Mouse (Mus musculus) adrenal gland, adult 8-10 months (tissue): ENCODE data around the gene Rnase9. TPM values are rescaled to one million over a fixed set of nuclear protein-coding genes. Genes with fewer than 3 reads are reported as not detected.
A peak's percentile ranks its signal among the peaks of the same experiment; 100 is the strongest.

ENCODE experiments used
- DNase-seq: peaks from one replicate; pipeline ENCODE4 v3.0.0; 2022
- total RNA-seq, 4 experiments: library from RNA; stranded (reverse); gene quantifications; 2 replicates each; pipeline ENCODE4 v1.2.4; 2022

Gene Rnase9
- not detected for total RNA-seq

- no peak for DNase-seq
Observed at GRCm38 (mm10) chr14:51041769-51042168, at the start of gene Rnase9. TSS of gene Rnase9 (minus strand) at chr14:51041869.

DNA sequence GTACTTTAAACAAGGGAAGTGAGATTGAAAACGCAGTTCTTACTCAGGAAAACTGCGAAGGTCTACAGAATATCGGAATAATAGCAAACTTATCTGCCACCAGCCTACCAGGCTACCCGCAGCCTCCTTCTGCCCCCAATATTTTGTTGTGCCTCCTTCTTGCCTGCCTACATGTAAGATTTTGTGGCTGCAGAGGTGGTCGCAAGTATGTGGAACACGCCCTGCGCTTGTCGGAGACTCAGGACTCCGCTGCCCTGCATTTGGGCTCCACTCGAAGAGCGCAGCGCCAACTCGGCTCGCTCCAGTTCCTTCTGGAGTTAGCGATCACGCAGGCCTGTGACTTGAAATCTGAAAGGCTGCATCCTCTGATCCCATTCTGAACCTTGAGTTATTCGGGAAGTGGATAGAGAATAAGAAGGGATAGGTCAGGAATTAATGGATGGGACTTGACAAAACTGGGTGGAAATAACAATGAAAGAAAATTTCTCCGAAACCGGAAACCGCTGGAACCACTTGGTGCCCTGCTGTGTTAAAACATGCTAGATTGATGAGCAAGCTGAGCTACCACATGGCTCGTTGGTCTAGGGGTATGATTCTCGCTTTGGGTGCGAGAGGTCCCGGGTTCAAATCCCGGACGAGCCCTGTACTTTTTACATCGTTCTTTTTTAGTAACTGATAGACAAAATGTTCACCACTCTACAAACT, 48.6 kb upstream of the Rnase9 start:
- DNase-seq = peak; percentile 74

GRCm38 (mm10) chr14:51089674-51090076, 48.0 kb upstream of the Rnase9 start:
- DNase-seq = no peak

- peak; percentile 97 for DNase-seq
Observed at GRCm38 (mm10) chr14:51088970-51089673, 47.5 kb upstream of the Rnase9 start.

DNA sequence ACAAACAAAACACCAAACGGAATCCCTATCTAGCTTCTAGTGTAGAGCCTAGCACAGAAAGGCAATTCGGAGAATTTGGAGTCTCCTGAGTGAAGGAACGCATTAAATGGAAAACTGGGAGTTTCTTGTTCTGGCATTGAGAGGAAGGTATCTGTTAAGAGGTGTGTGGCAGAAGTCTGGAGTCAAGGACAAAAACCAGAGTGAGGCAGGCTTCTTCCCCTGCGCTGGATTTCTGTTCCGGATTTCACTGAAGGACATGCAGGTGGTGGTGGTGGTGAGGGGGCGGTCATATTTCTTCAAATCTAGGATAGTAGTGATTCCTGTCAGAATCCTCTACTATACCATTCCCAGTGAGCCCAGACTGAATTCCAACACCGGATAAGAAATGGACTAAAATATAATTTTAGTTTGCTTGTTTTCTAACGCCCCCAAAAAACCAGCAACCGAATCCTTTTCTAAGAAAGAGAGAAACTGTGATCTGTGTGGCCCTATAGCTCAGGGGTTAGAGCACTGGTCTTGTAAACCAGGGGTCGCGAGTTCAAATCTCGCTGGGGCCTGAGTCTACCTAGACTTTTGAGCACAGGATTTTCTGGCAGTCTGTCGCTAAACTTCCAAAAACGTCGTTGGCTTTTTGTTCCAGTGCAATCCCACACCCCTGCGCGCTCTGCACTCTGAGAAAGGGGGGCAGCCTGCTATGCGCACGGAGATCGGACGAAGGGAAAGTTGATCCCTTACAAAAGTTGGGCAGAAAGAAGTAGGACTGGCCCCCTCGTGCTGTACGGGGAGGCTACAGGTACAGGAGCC, 46.7 kb upstream of the Rnase9 start:
- DNase-seq = peak; percentile 83

DNA sequence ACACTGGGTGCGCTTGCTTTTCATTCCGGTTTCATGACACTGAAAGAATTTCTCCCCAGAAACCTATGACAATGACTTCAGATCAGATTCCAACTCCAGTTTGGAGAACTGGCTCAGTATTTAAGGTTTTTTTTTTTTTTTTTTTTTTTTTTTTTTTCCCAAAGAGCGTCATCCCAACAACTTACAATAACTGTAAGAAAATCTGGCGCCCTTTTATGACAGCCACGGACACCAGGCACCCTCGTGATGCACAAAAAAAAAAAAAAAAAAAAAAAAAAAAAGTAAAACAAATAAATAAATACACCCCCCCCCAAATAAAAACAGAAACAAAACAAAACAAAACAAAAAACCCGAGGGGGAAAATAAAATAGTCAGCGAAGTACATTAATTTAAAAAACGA, 46.1 kb upstream of the Rnase9 start:
- DNase-seq = no peak

GRCm38 (mm10) chr14:51085911-51086310, 44.2 kb upstream of the Rnase9 start:
- DNase-seq = no peak

GRCm38 (mm10) chr14:51085086-51085485, 43.4 kb upstream of the Rnase9 start:
- DNase-seq = no peak

- no peak for DNase-seq
Observed at GRCm38 (mm10) chr14:51083805-51084204, 42.1 kb upstream of the Rnase9 start.

- DNase-seq = peak; percentile 61
Observed at GRCm38 (mm10) chr14:51082599-51083581, 41.2 kb upstream of the Rnase9 start.

DNA sequence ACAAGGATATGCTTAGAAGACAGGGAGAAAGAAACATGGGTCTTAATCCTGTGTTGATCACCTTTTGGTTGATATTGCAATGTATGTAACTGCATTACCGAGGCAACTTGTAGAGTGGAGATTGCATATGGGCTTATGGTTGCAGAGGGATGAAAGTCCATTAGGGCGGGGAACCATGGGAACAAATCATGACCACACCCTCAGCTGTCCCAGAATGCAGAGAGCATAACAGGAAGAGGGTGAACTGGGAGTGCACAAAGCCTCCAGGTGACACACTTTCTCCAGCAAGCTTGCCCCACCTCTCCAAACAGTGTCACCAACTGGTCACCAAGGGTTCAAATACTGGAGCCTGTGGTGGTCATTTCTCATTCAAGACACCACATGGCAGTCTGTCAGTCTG, 39.4 kb upstream of the Rnase9 start:
- DNase-seq = no peak

- DNase-seq = no peak
Observed at GRCm38 (mm10) chr14:51079180-51079579, 37.5 kb upstream of the Rnase9 start.

DNA sequence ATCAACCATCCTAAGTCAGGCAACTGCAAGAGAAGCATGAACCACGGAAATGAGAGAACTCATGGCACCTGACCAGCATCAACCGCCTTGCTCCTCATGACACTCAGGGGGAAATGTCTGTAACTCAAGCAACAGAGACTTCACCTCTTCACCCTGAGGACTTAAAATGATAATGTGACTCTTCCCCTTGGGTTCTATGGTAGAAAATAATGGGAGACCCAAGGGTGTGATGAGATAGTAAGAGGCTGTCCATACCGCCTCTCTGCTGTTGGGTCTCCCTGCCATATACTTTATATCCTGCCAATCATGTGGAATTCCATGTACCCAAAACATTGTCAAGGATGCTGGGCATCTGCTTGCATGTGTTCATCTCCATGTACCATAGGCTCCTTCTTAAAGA, 32.7 kb upstream of the Rnase9 start, which contains the start of gene Olfr750:
Olfr750 (minus strand) TSS at position 101 of the 400 bp plus-strand sequence.
- DNase-seq = no peak

DNA sequence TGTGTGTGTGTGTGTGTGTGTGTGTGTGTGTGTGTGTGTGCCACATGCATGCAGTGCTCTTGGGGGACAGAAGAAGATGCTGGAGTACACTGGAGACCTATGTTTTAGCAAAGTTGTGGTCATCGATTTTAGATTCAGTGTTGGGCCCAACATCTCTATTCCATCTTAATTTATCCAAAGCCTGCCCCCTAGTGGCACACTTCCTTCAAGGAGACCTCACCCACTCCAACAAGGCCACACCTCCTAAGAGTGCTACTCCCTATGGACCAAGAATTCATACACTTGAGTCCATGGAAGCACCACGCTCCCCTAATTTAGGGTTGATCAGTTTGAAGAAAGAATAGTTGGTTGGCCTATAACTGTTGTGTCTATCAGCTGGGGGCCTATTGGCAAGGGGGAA, 27.9 kb upstream of the Rnase9 start:
- DNase-seq = no peak

GRCm38 (mm10) chr14:51068956-51069355, 27.3 kb upstream of the Rnase9 start:
- no peak for DNase-seq

DNA sequence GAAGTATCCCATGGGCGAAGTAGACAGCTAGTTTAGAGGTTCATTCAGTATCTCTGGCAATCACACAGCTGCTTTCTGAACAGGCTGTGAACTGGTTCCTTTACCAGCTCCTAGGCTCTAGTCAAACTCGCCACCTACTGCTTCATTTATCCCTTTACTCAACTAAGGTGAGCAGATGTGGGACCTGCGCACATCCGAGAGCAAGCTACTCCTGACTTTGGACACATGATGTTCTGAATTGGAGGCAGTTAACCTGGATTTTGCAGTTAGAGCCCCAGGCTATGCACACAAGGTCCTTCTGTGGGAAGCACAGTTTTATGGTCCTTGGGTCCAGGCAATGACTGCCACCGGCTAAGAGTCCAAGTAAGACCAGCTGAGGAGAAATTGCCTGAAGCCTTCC, 19.1 kb upstream of the Rnase9 start:
- no peak for DNase-seq

GRCm38 (mm10) chr14:51057401-51057831, 15.7 kb upstream of the Rnase9 start, which contains the start of gene Rnase12:
TSS of gene Rnase12 (minus strand) at chr14:51057661.
- no peak for DNase-seq

- DNase-seq = no peak
Observed at GRCm38 (mm10) chr14:51054243-51055237, 12.9 kb upstream of the Rnase9 start.

DNA sequence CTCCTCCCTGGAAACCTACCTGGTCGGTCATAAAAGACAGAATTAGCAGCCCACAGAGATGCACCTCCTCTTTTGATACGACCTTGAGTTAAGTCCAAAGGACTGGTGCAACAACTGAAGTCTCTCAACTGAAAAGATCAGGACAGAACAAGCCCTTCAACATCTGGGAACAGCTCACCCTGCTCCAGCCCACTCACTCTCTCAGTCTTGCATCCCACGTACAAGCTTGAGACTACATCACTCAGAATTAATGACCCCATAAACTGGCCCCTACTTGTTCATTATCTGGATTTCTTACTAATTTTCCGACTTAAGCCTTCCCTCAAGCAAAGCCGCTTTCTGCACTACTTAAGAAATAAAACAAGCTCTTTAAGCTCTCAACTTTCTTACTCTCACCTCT, 11.5 kb upstream of the Rnase9 start:
- no peak for DNase-seq

DNA sequence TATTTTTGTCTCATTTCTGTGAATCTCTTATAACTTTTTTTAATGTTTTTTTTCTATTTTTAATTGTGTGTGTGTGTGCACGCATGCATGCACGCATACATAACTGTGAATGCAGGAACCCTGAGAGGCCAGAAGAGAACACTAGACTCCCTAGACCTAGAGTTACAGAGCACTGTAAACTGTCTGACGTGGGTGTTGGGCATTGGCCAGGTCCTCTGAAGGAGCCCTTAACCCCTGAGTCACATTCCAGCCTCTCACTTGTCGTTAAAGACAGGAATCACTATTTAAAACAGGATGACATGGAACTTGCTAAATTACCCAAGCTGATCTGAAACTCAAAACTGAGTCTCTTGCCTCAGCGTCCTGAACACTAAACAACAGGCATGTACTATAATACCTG, 10.3 kb upstream of the Rnase9 start:
- DNase-seq = no peak

DNA sequence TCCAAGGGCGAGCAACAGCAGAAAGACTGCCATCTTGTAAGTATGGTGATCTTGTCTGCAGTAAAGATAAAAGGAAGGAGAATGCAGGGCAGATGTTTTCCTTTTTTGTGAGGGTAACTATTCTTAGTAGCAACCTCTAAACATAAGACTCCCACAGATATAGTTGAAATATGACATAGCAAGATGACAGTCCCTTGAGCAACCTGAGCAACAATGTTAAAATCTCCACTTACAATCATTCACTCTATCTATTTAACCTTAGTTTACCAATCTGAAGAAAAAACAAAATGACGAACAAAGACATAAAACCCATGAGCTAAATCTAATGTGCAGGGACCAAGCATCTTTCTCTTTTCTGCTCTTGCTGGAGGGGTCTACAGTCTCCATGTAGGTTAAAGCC, 8.4 kb upstream of the Rnase9 start, which contains the start of gene Rnase11:
Rnase11 (minus strand) TSS at position 101 of the 400 bp plus-strand sequence.
- DNase-seq = no peak
